Mouse (Mus musculus): ENCODE measurements around the gene Zfy2.

The Zfy2 gene

DNA sequence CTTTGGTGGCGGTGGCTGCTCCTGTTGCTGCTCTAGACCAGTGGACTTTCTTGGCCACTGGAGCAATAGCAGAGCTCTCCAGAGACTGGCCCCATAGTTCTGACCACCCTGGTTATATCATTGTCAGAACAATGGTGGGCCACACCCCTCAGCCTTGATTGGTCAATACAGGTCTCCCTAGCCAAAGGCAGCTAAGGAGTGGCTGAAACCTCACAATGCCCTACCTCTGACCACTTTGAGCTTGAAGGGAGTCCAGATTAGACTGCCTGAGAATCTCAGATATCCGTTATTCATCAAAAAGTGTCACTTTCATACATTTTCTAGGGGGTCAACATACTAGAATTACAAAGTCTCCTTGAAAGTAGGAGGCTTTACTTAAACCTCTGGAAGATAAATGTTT, at the start of gene Zfy2:
Zfy2 (minus strand) TSS at position 101 of the 400 bp plus-strand sequence.
- no peak for DNase-seq (ENCODE audit: low read depth)

Measured in NIH3T3 (cell line).